Mouse (Mus musculus): ENCODE data around the gene Dlgap1. TPM values are rescaled to one million over a fixed set of nuclear protein-coding genes. Genes with fewer than 3 reads are reported as not detected.

Dlgap1 gene
- polyA plus RNA-seq, 1 experiment from 2014 or later, result 1.3 TPM

- H3K27me3 ChIP-seq (replicated peaks; ENCODE audit: control insufficient read depth, insufficient read depth, low read length), result no peaks in the 10 kb centered on the region
- no peaks in the 10 kb centered on the region for H3K36me3 ChIP-seq (ENCODE audit: control insufficient read depth, insufficient read depth, low read length)
- H3K4me3 ChIP-seq (ENCODE audit: low read length), result no peak overlapping the region
- no peak overlapping the region for H3K9ac ChIP-seq (ENCODE audit: low read depth, low read length)
- no peak overlapping the region for H3K4me2 ChIP-seq (ENCODE audit: low read depth, low read length)
- H3K27ac ChIP-seq (ENCODE audit: low read length), result no peak overlapping the region
- H3K4me1 ChIP-seq (ENCODE audit: control insufficient read depth, insufficient read depth, low read length), result no peaks in the 10 kb centered on the region
- WGBS, result 76% methylated on average over 7 of the region's 7 CpGs
- H3K9me3 ChIP-seq (ENCODE audit: control insufficient read depth, low read length), result no peaks in the 10 kb centered on the region
- ATAC-seq, result no peak
These were observed 520.0 kb downstream of the Dlgap1 start for GRCm38 (mm10) chr17:70488784-70489265.

GRCm38 (mm10) chr17:70491575-70491974 is 522.7 kb downstream of the Dlgap1 start:
- 82% methylated on average over 4 of the region's 4 CpGs for WGBS
- no peaks in the 10 kb centered on the region for H3K4me1 ChIP-seq (ENCODE audit: control insufficient read depth, insufficient read depth, low read length)
- H3K4me3 ChIP-seq (ENCODE audit: low read length), result no peak overlapping the region
- no peaks in the 10 kb centered on the region for H3K27me3 ChIP-seq (replicated peaks; ENCODE audit: control insufficient read depth, insufficient read depth, low read length)
- H3K27ac ChIP-seq (ENCODE audit: low read length), result no peak overlapping the region
- no peak overlapping the region for H3K4me2 ChIP-seq (ENCODE audit: low read depth, low read length)
- no peaks in the 10 kb centered on the region for H3K9me3 ChIP-seq (ENCODE audit: control insufficient read depth, low read length)
- no peak for ATAC-seq
- H3K9ac ChIP-seq (ENCODE audit: low read depth, low read length), result no peak overlapping the region
- no peaks in the 10 kb centered on the region for H3K36me3 ChIP-seq (ENCODE audit: control insufficient read depth, insufficient read depth, low read length)

GRCm38 (mm10) chr17:70494338-70494737 is 525.5 kb downstream of the Dlgap1 start:
- no peak for ATAC-seq
- 88% methylated on average over 4 of the region's 4 CpGs for WGBS
- no peaks in the 10 kb centered on the region for H3K9me3 ChIP-seq (ENCODE audit: control insufficient read depth, low read length)
- no peaks in the 10 kb centered on the region for H3K36me3 ChIP-seq (ENCODE audit: control insufficient read depth, insufficient read depth, low read length)
- H3K4me3 ChIP-seq (ENCODE audit: low read length), result no peak overlapping the region
- no peak overlapping the region for H3K27ac ChIP-seq (ENCODE audit: low read length)
- no peaks in the 10 kb centered on the region for H3K27me3 ChIP-seq (replicated peaks; ENCODE audit: control insufficient read depth, insufficient read depth, low read length)
- H3K4me1 ChIP-seq (ENCODE audit: control insufficient read depth, insufficient read depth, low read length), result no peaks in the 10 kb centered on the region
- H3K4me2 ChIP-seq (ENCODE audit: low read depth, low read length), result no peak overlapping the region
- no peak overlapping the region for H3K9ac ChIP-seq (ENCODE audit: low read depth, low read length)

GRCm38 (mm10) chr17:70498256-70498655 is 529.4 kb downstream of the Dlgap1 start:
- H3K4me1 ChIP-seq (ENCODE audit: control insufficient read depth, insufficient read depth, low read length), result no peaks in the 10 kb centered on the region
- ATAC-seq, result no peak
- no peaks in the 10 kb centered on the region for H3K36me3 ChIP-seq (ENCODE audit: control insufficient read depth, insufficient read depth, low read length)
- WGBS, result 65% methylated on average over 6 of the region's 6 CpGs
- no peak overlapping the region for H3K4me3 ChIP-seq (ENCODE audit: low read length)
- no peaks in the 10 kb centered on the region for H3K27me3 ChIP-seq (replicated peaks; ENCODE audit: control insufficient read depth, insufficient read depth, low read length)
- no peak overlapping the region for H3K4me2 ChIP-seq (ENCODE audit: low read depth, low read length)
- no peaks in the 10 kb centered on the region for H3K9me3 ChIP-seq (ENCODE audit: control insufficient read depth, low read length)
- H3K27ac ChIP-seq (ENCODE audit: low read length), result no peak overlapping the region
- no peak overlapping the region for H3K9ac ChIP-seq (ENCODE audit: low read depth, low read length)

DNA sequence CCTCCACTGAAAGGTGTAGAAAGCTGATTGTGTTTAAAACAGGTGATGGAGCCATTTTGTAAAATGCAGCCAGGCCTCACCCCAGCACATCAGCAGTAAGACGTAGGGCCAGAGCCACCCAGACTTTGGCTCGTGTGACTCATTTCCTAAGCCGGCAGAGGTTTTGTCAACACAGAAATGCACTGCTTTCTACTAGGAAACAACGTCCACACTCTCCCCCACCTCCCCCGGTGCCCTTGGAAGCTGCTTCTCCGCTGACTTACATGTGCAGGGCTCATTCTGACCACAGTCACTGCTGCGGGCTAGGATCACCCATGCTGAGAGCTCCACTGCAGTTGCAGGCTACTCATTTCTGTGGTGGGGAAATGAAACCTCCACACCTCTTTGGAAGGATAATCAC is 533.1 kb downstream of the Dlgap1 start:
- Histone ChIP-seq H3K9me3 (ENCODE audit: control insufficient read depth, low read length) (no peaks in the 10 kb centered on the region), H3K27ac (ENCODE audit: low read length) (no peak overlapping the region), H3K4me3 (ENCODE audit: low read length) (no peak overlapping the region), H3K4me1 (ENCODE audit: control insufficient read depth, insufficient read depth, low read length) (no peaks in the 10 kb centered on the region), H3K9ac (ENCODE audit: low read depth, low read length) (no peak overlapping the region), H3K36me3 (ENCODE audit: control insufficient read depth, insufficient read depth, low read length) (no peaks in the 10 kb centered on the region), H3K4me2 (ENCODE audit: low read depth, low read length) (no peak overlapping the region), H3K27me3 (replicated peaks; ENCODE audit: control insufficient read depth, insufficient read depth, low read length) (no peaks in the 10 kb centered on the region)
- ATAC-seq, result no peak
- WGBS, result 44% methylated on average over 7 of the region's 7 CpGs

DNA sequence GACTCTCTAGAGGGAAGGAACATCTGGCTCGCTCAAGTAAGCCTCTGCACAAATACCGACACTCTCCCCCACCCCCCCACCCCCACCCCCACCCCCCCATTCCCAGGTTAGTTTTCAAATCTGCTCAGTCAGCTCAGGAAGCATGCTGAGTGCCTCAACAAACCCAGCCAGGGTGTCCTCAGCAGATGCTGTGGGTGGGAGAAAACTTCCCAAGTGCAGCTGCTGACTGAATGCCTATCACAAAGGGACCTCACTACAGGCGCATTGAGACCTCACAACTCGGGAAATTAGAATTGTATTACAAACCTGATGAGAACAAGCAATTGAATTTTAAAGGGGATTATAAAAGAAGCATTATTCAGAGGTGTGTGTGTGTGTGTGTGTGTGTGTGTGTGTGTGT is 538.9 kb downstream of the Dlgap1 start:
- 51% methylated on average over 4 of the region's 4 CpGs for WGBS
- H3K9ac ChIP-seq (ENCODE audit: low read depth, low read length), result no peak overlapping the region
- no peak for ATAC-seq
- H3K4me2 ChIP-seq (ENCODE audit: low read depth, low read length), result no peak overlapping the region
- H3K36me3 ChIP-seq (ENCODE audit: control insufficient read depth, insufficient read depth, low read length), result no peaks in the 10 kb centered on the region
- no peaks in the 10 kb centered on the region for H3K4me1 ChIP-seq (ENCODE audit: control insufficient read depth, insufficient read depth, low read length)
- no peak overlapping the region for H3K4me3 ChIP-seq (ENCODE audit: low read length)
- H3K27ac ChIP-seq (ENCODE audit: low read length), result no peak overlapping the region
- H3K27me3 ChIP-seq (replicated peaks; ENCODE audit: control insufficient read depth, insufficient read depth, low read length), result no peaks in the 10 kb centered on the region
- H3K9me3 ChIP-seq (ENCODE audit: control insufficient read depth, low read length), result no peaks in the 10 kb centered on the region

- H3K36me3 ChIP-seq (ENCODE audit: control insufficient read depth, insufficient read depth, low read length), result no peaks in the 10 kb centered on the region
- no peak overlapping the region for H3K4me3 ChIP-seq (ENCODE audit: low read length)
- H3K9ac ChIP-seq (ENCODE audit: low read depth, low read length), result no peak overlapping the region
- ATAC-seq, result no peak
- 84% methylated on average over 5 of the region's 5 CpGs for WGBS
- H3K9me3 ChIP-seq (ENCODE audit: control insufficient read depth, low read length), result no peaks in the 10 kb centered on the region
- no peak overlapping the region for H3K4me2 ChIP-seq (ENCODE audit: low read depth, low read length)
- no peak overlapping the region for H3K27ac ChIP-seq (ENCODE audit: low read length)
- H3K4me1 ChIP-seq (ENCODE audit: control insufficient read depth, insufficient read depth, low read length), result no peaks in the 10 kb centered on the region
- no peaks in the 10 kb centered on the region for H3K27me3 ChIP-seq (replicated peaks; ENCODE audit: control insufficient read depth, insufficient read depth, low read length)
These were observed 541.6 kb downstream of the Dlgap1 start for GRCm38 (mm10) chr17:70510441-70510840.

DNA sequence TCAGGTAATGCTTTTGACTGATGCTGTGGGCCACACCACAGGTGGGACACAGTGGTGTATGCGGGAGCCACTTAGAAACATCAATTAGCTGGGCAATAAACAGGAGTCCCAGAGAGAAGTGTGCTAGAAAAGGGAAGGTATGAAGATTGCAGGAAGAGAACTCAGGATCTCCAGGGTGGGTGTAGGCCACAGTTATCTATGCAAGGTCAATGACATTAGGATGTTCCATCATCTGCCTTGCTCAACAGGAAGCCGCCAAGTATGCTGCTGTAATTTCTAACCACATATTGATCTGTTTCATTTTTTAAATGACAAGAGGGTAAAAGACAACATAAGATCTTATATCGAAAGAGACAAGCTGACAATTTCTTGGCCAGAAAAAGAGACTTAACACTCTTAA is 542.5 kb downstream of the Dlgap1 start:
- Histone ChIP-seq H3K4me1 (ENCODE audit: control insufficient read depth, insufficient read depth, low read length) (no peaks in the 10 kb centered on the region), H3K4me2 (ENCODE audit: low read depth, low read length) (no peak overlapping the region), H3K9me3 (ENCODE audit: control insufficient read depth, low read length) (no peaks in the 10 kb centered on the region), H3K27ac (ENCODE audit: low read length) (no peak overlapping the region), H3K4me3 (ENCODE audit: low read length) (no peak overlapping the region), H3K36me3 (ENCODE audit: control insufficient read depth, insufficient read depth, low read length) (no peaks in the 10 kb centered on the region), H3K27me3 (replicated peaks; ENCODE audit: control insufficient read depth, insufficient read depth, low read length) (no peaks in the 10 kb centered on the region), H3K9ac (ENCODE audit: low read depth, low read length) (no peak overlapping the region)
- WGBS, result 91% methylated on average over 3 of the region's 3 CpGs
- ATAC-seq, result no peak

GRCm38 (mm10) chr17:70513736-70514135 is 544.9 kb downstream of the Dlgap1 start:
- H3K4me1 ChIP-seq (ENCODE audit: control insufficient read depth, insufficient read depth, low read length), result no peaks in the 10 kb centered on the region
- no peak overlapping the region for H3K27ac ChIP-seq (ENCODE audit: low read length)
- H3K9me3 ChIP-seq (ENCODE audit: control insufficient read depth, low read length), result no peaks in the 10 kb centered on the region
- no peaks in the 10 kb centered on the region for H3K36me3 ChIP-seq (ENCODE audit: control insufficient read depth, insufficient read depth, low read length)
- 78% methylated on average over 5 of the region's 5 CpGs for WGBS
- no peak for ATAC-seq
- H3K27me3 ChIP-seq (replicated peaks; ENCODE audit: control insufficient read depth, insufficient read depth, low read length), result no peaks in the 10 kb centered on the region
- H3K9ac ChIP-seq (ENCODE audit: low read depth, low read length), result no peak overlapping the region
- no peak overlapping the region for H3K4me3 ChIP-seq (ENCODE audit: low read length)
- no peak overlapping the region for H3K4me2 ChIP-seq (ENCODE audit: low read depth, low read length)

DNA sequence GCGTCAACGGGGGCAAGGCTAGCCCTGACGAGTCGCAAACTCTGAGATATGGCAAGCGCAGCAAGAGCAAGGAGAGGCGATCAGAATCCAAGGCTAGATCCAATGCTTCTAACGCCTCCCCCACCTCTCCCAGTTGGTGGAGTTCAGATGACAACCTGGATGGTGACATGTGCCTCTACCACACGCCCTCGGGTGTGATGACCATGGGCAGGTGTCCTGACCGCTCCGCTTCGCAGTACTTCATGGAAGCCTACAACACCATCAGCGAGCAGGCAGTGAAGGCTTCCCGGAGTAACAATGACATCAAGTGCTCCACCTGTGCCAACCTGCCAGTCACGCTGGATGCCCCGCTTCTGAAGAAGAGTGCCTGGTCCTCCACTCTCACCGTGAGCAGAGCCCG is 547.6 kb downstream of the Dlgap1 start:
- Histone ChIP-seq H3K27ac (ENCODE audit: low read length) (no peak overlapping the region), H3K9me3 (ENCODE audit: control insufficient read depth, low read length) (no peaks in the 10 kb centered on the region), H3K36me3 (ENCODE audit: control insufficient read depth, insufficient read depth, low read length) (no peaks in the 10 kb centered on the region), H3K27me3 (replicated peaks; ENCODE audit: control insufficient read depth, insufficient read depth, low read length) (no peaks in the 10 kb centered on the region), H3K4me3 (ENCODE audit: low read length) (no peak overlapping the region), H3K4me1 (ENCODE audit: control insufficient read depth, insufficient read depth, low read length) (no peaks in the 10 kb centered on the region), H3K9ac (ENCODE audit: low read depth, low read length) (no peak overlapping the region), H3K4me2 (ENCODE audit: low read depth, low read length) (no peak overlapping the region)
- no peak for ATAC-seq
- 88% methylated on average over 18 of the region's 18 CpGs for WGBS
